8 mouse cellular contexts compared by ENCODE assay signal in genomic region chr7:113242688-113243087, GRCm38 (mm10). TPM values are rescaled to one million over a fixed set of nuclear protein-coding genes. Genes with fewer than 3 reads are reported as not detected.
DNase-seq lines count a peak whose midpoint lies in the region; ATAC-seq lines count a peak whose summit lies in the region.

No protein-coding gene starts in this region.

- 69% methylated on average over 6 of the region's 6 CpGs for WGBS in hindbrain, embryonic 13.5 days
- WGBS in hindbrain, embryonic 11.5 days, result 88% methylated on average over 6 of the region's 6 CpGs

- no peaks in the 10 kb centered on the region for H3K36me3 ChIP-seq in hindbrain, embryonic 13.5 days
- H3K36me3 ChIP-seq in hindbrain, embryonic 11.5 days (ENCODE audit: control insufficient read depth, insufficient read depth, low read length), result no peaks in the 10 kb centered on the region

- no peaks in the 10 kb centered on the region for H3K9me3 ChIP-seq in hindbrain, embryonic 13.5 days
- no peaks in the 10 kb centered on the region for H3K9me3 ChIP-seq in hindbrain, embryonic 11.5 days (ENCODE audit: control insufficient read depth, low read length)

- no peak overlapping the region for H3K4me2 ChIP-seq in hindbrain, embryonic 13.5 days
- no peak overlapping the region for H3K4me2 ChIP-seq in hindbrain, embryonic 11.5 days (replicated peaks; ENCODE audit: low read depth, low read length)

- ATAC-seq in hindbrain, embryonic 13.5 days (ENCODE audit: low FRiP score), result no peak
- no peak for ATAC-seq in hindbrain, embryonic 11.5 days (ENCODE audit: low FRiP score)

- no peaks in the 10 kb centered on the region for H3K27me3 ChIP-seq in hindbrain, embryonic 13.5 days
- no peaks in the 10 kb centered on the region for H3K27me3 ChIP-seq in hindbrain, embryonic 11.5 days (ENCODE audit: control insufficient read depth, insufficient read depth, low read length)

- H3K9ac ChIP-seq in hindbrain, embryonic 13.5 days, result 0 out of 2 replicates have a peak overlapping the region, but pooled peaks have one; percentile 24
- H3K9ac ChIP-seq in hindbrain, embryonic 11.5 days (ENCODE audit: low read depth, low read length), result no peak overlapping the region

- DNase-seq in hindbrain, embryonic 11.5 days (ENCODE audit: low spot score), result no peak
- peak; percentile 63 for DNase-seq in 3134 (ENCODE audit: extremely low read depth, insufficient read length, low spot score)
- DNase-seq in heart, postnatal 10 days, result peak; percentile 77 to 79
- peak; percentile 82 for DNase-seq in retina, postnatal 1 day
- no peak for DNase-seq in frontal cortex, postnatal 25 days (ENCODE audit: low spot score in 2 of 2)
- no peak for DNase-seq in ovary, adult 18-20 months (ENCODE audit: low spot score)

- H3K4me1 ChIP-seq in hindbrain, embryonic 13.5 days (replicated peaks), result peaks cover 40% of the 10 kb centered on the region
- no peaks in the 10 kb centered on the region for H3K4me1 ChIP-seq in hindbrain, embryonic 11.5 days (replicated peaks; ENCODE audit: control insufficient read depth, insufficient read depth, low read length)
- peaks cover 33% of the 10 kb centered on the region for H3K4me1 ChIP-seq in brown adipose tissue, adult 24 weeks (ENCODE audit: control insufficient read depth, insufficient read depth, insufficient read length, low read length)

- peak overlapping the region; percentile 64 for H3K27ac ChIP-seq in hindbrain, embryonic 13.5 days
- no peak overlapping the region for H3K27ac ChIP-seq in hindbrain, embryonic 11.5 days (ENCODE audit: low read depth, low read length)
- peak overlapping the region; percentile 56 for H3K27ac ChIP-seq in brown adipose tissue, adult 24 weeks (replicated peaks; ENCODE audit: low read depth, low read length)

- intact Hi-C loops in heart, postnatal 10 days (cut with DNase I), result loop anchor here (2.0 kb wide), 1 partner anchor 36 kb away; the partner anchor contains the start of gene Arntl

- H3K4me3 ChIP-seq in hindbrain, embryonic 13.5 days, result no peak overlapping the region
- H3K4me3 ChIP-seq in hindbrain, embryonic 11.5 days (ENCODE audit: low read depth, low read length), result no peak overlapping the region
- no peak overlapping the region for H3K4me3 ChIP-seq in brown adipose tissue, adult 24 weeks (ENCODE audit: insufficient read depth, low read depth, low read length)

RNA-seq across cellular contexts. Expression of gene Arntl, which starts 35.4 kb away (rescaled TPM):
- 11.5 and 13.2 TPM in 2 replicates for polyA plus RNA-seq in hindbrain, embryonic 13.5 days (2015; fragmentation: Nextera tagmentation; extraction: Ambion mirVana)
- 6.8 and 7.7 TPM in 2 replicates for polyA plus RNA-seq in hindbrain, embryonic 11.5 days (2014; fragmentation: Nextera tagmentation; extraction: Ambion mirVana)
- polyA plus RNA-seq in brown adipose tissue, adult 24 weeks (2012; ENCODE audit: insufficient read depth, insufficient read length, missing spikeins), result 5.0 and 10.8 TPM in 2 replicates
- total RNA-seq in heart, postnatal 10 days (2021), result 10 to 100 TPM; 11.1 to 12.2 TPM

Comparison
In these comparisons a context has a peak if more than half of its experiments do, and no peak if none do; other contexts are left out.
1. DNase-seq: peak in 3134 (single experiment), heart, postnatal 10 days (2 of 2) and retina, postnatal 1 day (single experiment); none in hindbrain, embryonic 11.5 days (single experiment), frontal cortex, postnatal 25 days (0 of 2) and ovary, adult 18-20 months (single experiment).